Mouse (Mus musculus) liver, embryonic 15.5 days (tissue): ENCODE measurements around the gene Oit3. TPM values are rescaled to one million over a fixed set of nuclear protein-coding genes. Genes with fewer than 3 reads are reported as not detected.
"Not testable (repeated sequence)": the region's sequence is repeated elsewhere in the genome, so short reads cannot be mapped to it uniquely, and the experiment has no call there.

Source experiments
- ATAC-seq: fragments of 200-750 bp; cut with Nextera tagmentation; 2 replicates; pipeline ENCODE4 v1.8.0; 2017; ENCODE audit warnings: moderate number of reproducible peaks, mild to moderate bottlenecking, moderate library complexity; ENCODE audit not compliant: insufficient read depth
- H3K27ac ChIP-seq: fragments of 300-500 bp; sonication (generic); replicated peaks from 2 replicates; pipeline ENCODE4 v1.5.1; 2015; ENCODE audit warnings: mild to moderate bottlenecking, inconsistent platforms
- H3K27me3 ChIP-seq: fragments of 300-500 bp; sonication (generic); 2 replicates; pipeline ENCODE4 v1.6.1; 2015; ENCODE audit warnings: mild to moderate bottlenecking, inconsistent platforms
- H3K36me3 ChIP-seq: fragments of 300-500 bp; sonication (generic); replicated peaks from 2 replicates; pipeline ENCODE4 v1.6.1; 2015; ENCODE audit warnings: moderate library complexity, mild to moderate bottlenecking, inconsistent platforms
- H3K4me1 ChIP-seq: fragments of 300-500 bp; sonication (generic); replicated peaks from 2 replicates; pipeline ENCODE4 v1.6.1; 2015; ENCODE audit warnings: inconsistent platforms
- H3K4me2 ChIP-seq: fragments of 300-500 bp; sonication (generic); 2 replicates; pipeline ENCODE4 v1.6.1; 2015; ENCODE audit warnings: moderate library complexity, mild to moderate bottlenecking, inconsistent platforms
- H3K4me3 ChIP-seq: fragments of 300-500 bp; sonication (generic); replicated peaks from 2 replicates; pipeline ENCODE4 v1.5.1; 2015; ENCODE audit warnings: mild to moderate bottlenecking, inconsistent platforms
- H3K9ac ChIP-seq: fragments of 300-500 bp; sonication (generic); 2 replicates; pipeline ENCODE4 v1.6.1; 2015; ENCODE audit warnings: moderate library complexity, mild to moderate bottlenecking, inconsistent platforms
- H3K9me3 ChIP-seq: fragments of 300-500 bp; sonication (generic); replicated peaks from 2 replicates; pipeline ENCODE4 v1.6.1; 2016; ENCODE audit warnings: inconsistent platforms
- WGBS: fragments of 180-500 bp; shearing (Covaris S2); methylation state at CpG from one replicate; pipeline ENCODE4 v1.1.7; 2015; ENCODE audit warnings: mixed read lengths; ENCODE audit not compliant: insufficient replicate concordance; 5-methylcytosine and 5-hydroxymethylcytosine counted together
- polyA plus RNA-seq: library from polyadenylated mRNA; unstranded; fragments of >200 nt; fragmentation: Nextera tagmentation; extraction: Ambion mirVana; gene quantifications from 2 replicates; pipeline ENCODE4 v1.2.1, GENCODE M21; 2015

The Oit3 gene
- polyA plus RNA-seq, 1 experiment from 2014 or later = 20.0 TPM

DNA sequence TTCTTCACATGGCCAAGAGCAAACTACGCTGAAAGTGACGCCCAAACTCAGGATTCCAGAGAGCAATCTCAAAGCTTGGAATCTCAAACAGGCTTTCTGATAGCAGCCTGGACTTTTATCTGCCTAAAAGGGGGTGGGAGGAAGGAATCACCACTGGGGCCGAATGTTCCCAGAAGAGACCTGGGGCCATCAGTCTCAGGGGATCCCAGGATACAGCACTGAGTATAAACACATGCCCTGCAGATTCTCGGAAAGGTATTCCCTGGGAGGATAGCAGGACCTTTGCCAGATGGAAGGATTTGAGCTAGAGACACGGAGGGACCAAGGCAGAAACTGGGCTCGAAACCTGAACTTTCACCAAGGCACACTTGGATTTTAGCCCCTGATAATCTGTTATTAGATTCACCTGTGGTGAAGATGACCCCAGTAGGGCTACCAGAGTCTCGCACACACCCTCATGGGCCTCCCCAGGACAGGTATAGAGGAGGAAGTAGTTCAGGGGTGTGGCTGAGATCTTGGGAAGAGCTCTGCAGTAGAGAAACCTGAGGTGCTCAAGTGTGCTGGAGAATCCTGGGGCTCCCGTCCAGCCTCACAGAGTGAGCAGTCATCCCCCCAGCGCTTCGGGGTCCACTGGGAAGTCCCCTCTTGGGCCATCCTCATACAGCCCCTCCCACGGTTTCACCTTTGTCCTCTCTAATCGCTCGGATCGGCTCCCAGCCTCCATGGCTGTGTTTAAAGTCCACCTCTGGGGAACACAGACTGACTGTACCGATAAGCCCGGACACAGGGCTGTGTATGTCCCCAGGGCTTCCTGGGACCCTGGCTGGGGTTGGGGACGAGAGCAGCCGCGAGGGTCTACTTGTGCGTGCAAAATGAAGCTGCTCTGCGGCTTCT lies 38.4 kb downstream of the Oit3 start, which contains the start of gene Pla2g12b:
Gene Pla2g12b (plus strand): TSS at position 762 of the 894 bp plus-strand sequence.
- Histone ChIP-seq H3K36me3 (no peaks in the 10 kb centered on the region), H3K27ac (peak within 1 kb of the TSS; percentile 68), H3K4me3 (peak within 1 kb of the TSS; percentile 47), H3K9ac (no peak within 1 kb of the TSS), H3K9me3 (no peaks in the 10 kb centered on the region), H3K27me3 (no peaks in the 10 kb centered on the region; the same call in 1 of the 2 replicates), H3K4me2 (peak within 1 kb of the TSS; percentile 46), H3K4me1 (no peaks in the 10 kb centered on the region)
- 48% methylated on average over 21 of the region's 21 CpGs for WGBS
- ATAC-seq = peak; percentile 91

DNA sequence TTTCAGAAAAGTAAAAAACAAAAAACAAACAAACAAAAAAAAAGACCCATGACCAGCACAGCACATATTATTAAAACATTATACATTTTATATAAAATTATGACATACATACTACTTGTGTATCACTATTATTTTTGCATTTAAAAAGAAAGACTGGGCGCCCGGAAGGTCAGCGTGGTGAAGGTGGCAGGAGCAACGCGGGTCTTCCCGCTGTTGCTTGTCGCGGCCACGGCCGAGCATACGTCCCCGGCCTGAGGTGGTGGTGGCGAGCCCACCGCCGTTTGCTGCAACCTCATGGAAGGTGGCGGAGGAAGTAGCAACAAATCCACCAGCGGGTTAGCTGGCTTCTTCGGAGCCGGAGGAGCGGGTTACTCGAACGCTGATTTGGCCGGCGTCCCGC lies 46.1 kb downstream of the Oit3 start, which contains the start of gene Gm10273:
Gene Gm10273 (plus strand): TSS at position 172 of the 400 bp plus-strand sequence.
- H3K27me3 ChIP-seq, H3K4me3 ChIP-seq, H3K27ac ChIP-seq, H3K36me3 ChIP-seq, H3K9me3 ChIP-seq, H3K9ac ChIP-seq, H3K4me2 ChIP-seq, H3K4me1 ChIP-seq, ATAC-seq: not testable (repeated sequence)
- 75% methylated on average over 12 of the region's 25 CpGs for WGBS

DNA sequence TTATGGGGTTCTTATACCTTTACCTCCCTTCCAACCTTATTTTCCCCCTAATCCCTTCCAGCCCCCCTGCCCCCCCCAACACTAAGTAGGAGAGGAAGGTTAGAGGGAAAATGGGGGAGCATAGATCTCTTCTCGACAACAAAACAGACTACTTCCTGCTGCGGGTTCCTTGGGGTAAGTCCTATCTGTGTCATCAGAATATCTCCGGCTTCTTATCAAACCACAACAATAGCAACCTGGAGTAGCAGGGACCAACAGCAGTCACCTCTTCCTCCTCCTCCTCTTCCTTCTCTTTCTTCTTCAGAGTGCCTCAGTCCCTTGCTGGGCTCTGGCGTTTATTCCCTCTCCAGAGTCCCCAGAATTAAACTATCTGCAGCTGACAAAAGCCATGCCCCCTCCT lies 49.7 kb downstream of the Oit3 start:
- Histone ChIP-seq H3K4me3 (no peak overlapping the region), H3K27ac (no peak overlapping the region), H3K4me2 (no peak overlapping the region), H3K4me1 (no peaks in the 10 kb centered on the region), H3K27me3 (no peaks in the 10 kb centered on the region), H3K9ac (no peak overlapping the region), H3K9me3 (no peaks in the 10 kb centered on the region), H3K36me3 (no peaks in the 10 kb centered on the region)
- 9% methylated on average over 4 of the region's 4 CpGs for WGBS
- no peak for ATAC-seq

DNA sequence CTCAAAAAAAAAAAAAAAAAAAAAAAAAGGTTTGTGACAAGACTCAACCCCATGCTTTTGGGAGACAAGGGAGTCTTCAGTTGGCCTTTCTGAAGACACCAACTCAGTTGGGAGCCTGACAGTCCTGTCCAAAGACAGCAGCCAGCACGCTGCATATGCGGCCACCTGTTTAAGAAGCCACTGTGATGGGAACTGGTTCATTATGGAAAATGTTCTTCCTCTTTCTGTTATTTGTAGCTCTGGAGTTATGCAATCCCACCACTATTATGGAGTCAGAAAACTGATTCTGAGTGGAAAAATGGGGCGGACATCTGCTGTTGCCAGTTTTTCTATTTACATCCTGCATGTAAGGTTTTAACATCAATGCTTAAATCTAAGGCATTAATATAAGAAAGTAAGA lies 51.9 kb downstream of the Oit3 start:
- ATAC-seq = no peak
- Histone ChIP-seq H3K4me2 (no peak overlapping the region), H3K27ac (no peak overlapping the region), H3K27me3 (no peaks in the 10 kb centered on the region), H3K9ac (no peak overlapping the region), H3K4me1 (no peaks in the 10 kb centered on the region), H3K4me3 (no peak overlapping the region), H3K9me3 (no peaks in the 10 kb centered on the region), H3K36me3 (no peaks in the 10 kb centered on the region)
- WGBS = 75% methylated on average over 3 of the region's 3 CpGs

DNA sequence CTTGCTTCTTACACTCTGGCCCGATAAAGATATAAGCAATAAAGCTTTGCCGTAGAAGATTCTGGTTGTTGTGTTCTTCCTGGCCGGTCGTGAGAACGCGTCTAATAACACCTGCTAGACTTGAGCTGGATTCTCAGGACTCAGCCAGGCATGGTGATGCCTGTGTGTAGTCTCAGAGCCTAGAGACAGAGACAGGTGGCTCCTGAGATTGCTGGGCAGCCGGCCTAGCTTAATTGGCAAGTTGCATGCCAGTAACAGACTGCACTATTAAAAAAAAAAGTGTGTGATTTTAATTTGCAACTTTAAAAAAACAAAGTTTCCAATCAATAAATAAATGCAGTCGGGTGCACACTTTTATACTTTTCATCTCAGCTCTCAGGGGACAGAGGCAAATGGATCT lies 54.6 kb downstream of the Oit3 start:
- Histone ChIP-seq H3K4me3 (no peak overlapping the region), H3K27ac (no peak overlapping the region), H3K27me3 (no peaks in the 10 kb centered on the region), H3K4me1 (no peaks in the 10 kb centered on the region), H3K9me3 (no peaks in the 10 kb centered on the region), H3K9ac (no peak overlapping the region), H3K36me3 (no peaks in the 10 kb centered on the region), H3K4me2 (no peak overlapping the region)
- 81% methylated on average over 8 of the region's 8 CpGs for WGBS
- ATAC-seq = no peak

DNA sequence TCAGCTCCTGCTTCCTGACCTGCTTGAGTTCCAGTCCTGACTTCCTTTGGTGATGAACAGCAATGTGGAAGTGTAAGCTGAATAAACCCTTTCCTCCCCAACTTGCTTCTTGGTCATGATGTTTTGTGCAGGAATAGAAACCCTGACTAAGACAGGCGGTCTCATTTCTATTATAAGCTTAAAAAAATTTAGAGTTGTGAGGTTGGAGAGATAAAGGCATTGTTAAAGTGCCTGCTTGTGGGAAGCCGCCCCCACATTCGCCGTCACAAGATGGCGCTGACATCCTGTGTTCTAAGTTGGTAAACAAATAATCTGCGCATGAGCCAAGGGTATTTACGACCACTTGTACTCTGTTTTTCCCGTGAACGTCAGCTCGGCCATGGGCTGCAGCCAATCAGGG lies 60.0 kb downstream of the Oit3 start:
- H3K27ac ChIP-seq, H3K9me3 ChIP-seq, H3K4me2 ChIP-seq, H3K4me3 ChIP-seq, H3K27me3 ChIP-seq, H3K36me3 ChIP-seq, H3K9ac ChIP-seq: not testable (repeated sequence)
- 0 out of 2 replicates have a peak, but pooled peaks have one; percentile 15 for ATAC-seq
- WGBS = 84% methylated on average over 7 of the region's 10 CpGs
- H3K4me1 ChIP-seq = peaks cover 17% of the 10 kb centered on the region

DNA sequence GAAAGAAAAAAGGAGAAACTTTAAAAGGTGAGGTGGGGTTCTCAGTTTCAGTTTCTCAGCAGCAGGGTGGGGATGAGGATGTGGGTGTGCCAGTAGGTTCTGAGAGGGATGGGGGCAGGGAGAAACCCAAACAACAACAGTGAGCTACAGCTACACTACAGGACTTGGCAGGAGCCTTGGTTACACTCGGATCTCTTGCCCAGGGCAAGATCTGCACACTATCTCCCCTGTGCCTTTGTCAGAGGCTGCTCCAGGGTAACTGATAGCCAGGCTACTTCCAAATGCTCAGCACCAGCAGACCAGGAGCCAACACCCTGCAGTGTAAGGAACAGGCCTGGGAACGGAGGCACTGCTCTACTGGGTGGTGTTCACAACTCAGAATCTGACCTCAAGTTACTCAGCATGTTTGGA lies 61.2 kb downstream of the Oit3 start:
- Histone ChIP-seq H3K4me3 (no peak overlapping the region), H3K36me3 (no peaks in the 10 kb centered on the region), H3K4me2 (peak overlapping the region; percentile 13; the same call in 1 of the 2 replicates), H3K27me3 (no peaks in the 10 kb centered on the region), H3K27ac (peak overlapping the region; percentile 54), H3K9me3 (no peaks in the 10 kb centered on the region), H3K4me1 (peaks cover 17% of the 10 kb centered on the region), H3K9ac (no peak overlapping the region)
- ATAC-seq = peak; percentile 70
- 37% methylated on average over 2 of the region's 2 CpGs for WGBS

DNA sequence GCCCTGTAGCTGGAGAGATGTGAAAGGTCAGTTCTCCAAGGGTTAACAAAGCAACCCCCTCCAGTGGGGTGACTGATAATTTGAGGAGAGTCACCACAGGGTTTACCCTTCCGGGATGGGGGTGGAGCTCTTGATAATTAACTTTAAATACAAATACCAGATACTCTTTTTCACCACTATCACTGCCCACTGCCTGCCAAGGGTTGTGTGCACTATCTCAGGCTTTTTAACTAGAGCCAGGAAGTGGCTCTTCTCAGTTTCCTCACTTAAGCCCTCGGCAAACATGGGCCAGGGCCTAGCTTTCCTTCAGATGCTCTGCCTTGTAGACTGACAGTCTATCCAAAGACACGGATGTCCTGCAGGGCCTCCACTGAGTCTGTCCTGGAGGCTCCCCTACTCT lies 61.7 kb downstream of the Oit3 start:
- H3K9ac ChIP-seq = no peak overlapping the region
- no peaks in the 10 kb centered on the region for H3K9me3 ChIP-seq
- 19% methylated on average over 3 of the region's 3 CpGs for WGBS
- peak; percentile 22 for ATAC-seq
- H3K36me3 ChIP-seq = no peaks in the 10 kb centered on the region
- no peak overlapping the region for H3K4me3 ChIP-seq
- H3K4me2 ChIP-seq = peak overlapping the region; percentile 13; the same call in 1 of the 2 replicates
- peaks cover 17% of the 10 kb centered on the region for H3K4me1 ChIP-seq
- H3K27me3 ChIP-seq = no peaks in the 10 kb centered on the region
- H3K27ac ChIP-seq = peak overlapping the region; percentile 54

DNA sequence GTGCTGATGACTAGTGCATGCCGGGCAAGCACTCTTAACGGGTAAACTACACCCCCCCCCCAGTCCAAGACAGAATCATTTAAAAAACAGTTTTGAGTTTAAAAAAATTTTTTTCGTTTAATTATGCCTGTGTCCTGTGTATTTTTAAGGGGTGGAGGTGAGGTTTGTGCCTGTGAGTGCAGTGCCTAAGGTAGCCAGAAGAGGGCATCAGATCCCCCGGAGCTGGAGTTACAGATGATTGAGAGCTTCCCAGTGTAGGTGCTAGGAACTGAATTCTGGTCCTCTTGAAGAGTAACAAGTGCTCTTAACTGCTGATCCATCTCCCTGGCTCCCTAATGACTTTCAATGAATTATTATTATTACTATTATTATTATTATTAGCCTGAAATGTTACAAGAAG lies 62.9 kb downstream of the Oit3 start:
- Histone ChIP-seq H3K27ac (no peak overlapping the region), H3K4me2 (no peak overlapping the region), H3K27me3 (no peaks in the 10 kb centered on the region), H3K36me3 (peaks cover 7% of the 10 kb centered on the region), H3K4me3 (no peak overlapping the region), H3K4me1 (peaks cover 17% of the 10 kb centered on the region), H3K9ac (no peak overlapping the region), H3K9me3 (no peaks in the 10 kb centered on the region)
- 75% methylated on average over 4 of the region's 4 CpGs for WGBS
- ATAC-seq = no peak

DNA sequence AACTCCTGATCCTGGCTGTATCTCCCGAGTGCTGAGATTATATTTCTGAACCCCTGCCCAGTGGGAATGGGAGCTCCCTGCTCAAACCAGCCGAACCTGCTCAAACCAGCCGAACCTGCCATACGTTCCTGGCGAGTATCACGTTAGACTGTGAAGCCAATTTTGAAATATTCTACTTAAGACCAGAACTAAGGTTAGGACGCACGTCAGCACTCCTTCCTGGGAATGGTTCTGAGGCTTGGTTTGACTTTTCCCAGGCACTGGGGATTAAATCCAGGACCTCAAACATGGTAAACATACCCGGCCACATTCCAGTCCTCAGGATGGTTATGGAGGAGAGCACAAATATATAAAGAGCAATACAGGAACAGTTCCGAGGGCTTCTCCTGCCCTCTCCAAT lies 63.7 kb downstream of the Oit3 start:
- H3K27ac ChIP-seq = no peak overlapping the region

More for the DNA sequence above, 63.7 kb downstream of the Oit3 start:
- Histone ChIP-seq H3K36me3 (peaks cover 12% of the 10 kb centered on the region), H3K9ac (no peak overlapping the region), H3K4me1 (peaks cover 17% of the 10 kb centered on the region), H3K9me3 (no peaks in the 10 kb centered on the region), H3K27me3 (no peaks in the 10 kb centered on the region), H3K4me3 (no peak overlapping the region), H3K4me2 (no peak overlapping the region)
- ATAC-seq = no peak
- WGBS = 75% methylated on average over 10 of the region's 10 CpGs
